Mouse (Mus musculus) hindbrain, embryonic 16.5 days (tissue): ENCODE data around the gene Nell2. TPM values are rescaled to one million over a fixed set of nuclear protein-coding genes. Genes with fewer than 3 reads are reported as not detected.

Experiments
- ATAC-seq: fragments of 200-750 bp; cut with Nextera tagmentation; 2 replicates; pipeline ENCODE4 v1.8.0; 2017; ENCODE audit warnings: moderate TSS enrichment, moderate library complexity
- H3K27ac ChIP-seq: fragments of 300-500 bp; sonication (generic); 2 replicates; pipeline ENCODE4 v1.5.1; 2014; ENCODE audit warnings: low read depth, mild to moderate bottlenecking, control low read depth, low read length, moderate library complexity
- H3K27me3 ChIP-seq: fragments of 300-500 bp; sonication (generic); replicated peaks from 2 replicates; pipeline ENCODE4 v1.6.1; 2014; ENCODE audit warnings: low read length; ENCODE audit not compliant: control insufficient read depth, insufficient read depth
- H3K36me3 ChIP-seq: fragments of 300-500 bp; sonication (generic); 2 replicates; pipeline ENCODE4 v1.6.1; 2014; ENCODE audit warnings: mild to moderate bottlenecking, low read length, moderate library complexity, mixed read lengths; ENCODE audit not compliant: control insufficient read depth, insufficient read depth
- H3K4me1 ChIP-seq: fragments of 300-500 bp; sonication (generic); 2 replicates; pipeline ENCODE4 v1.6.1; 2014; ENCODE audit warnings: low read depth, low read length; ENCODE audit not compliant: control insufficient read depth, insufficient read depth
- H3K4me2 ChIP-seq: fragments of 300-500 bp; sonication (generic); 2 replicates; pipeline ENCODE4 v1.6.1; 2014; ENCODE audit warnings: mild to moderate bottlenecking, low read length, control low read depth, moderate library complexity
- H3K4me3 ChIP-seq: fragments of 300-500 bp; sonication (generic); 2 replicates; pipeline ENCODE4 v1.5.1; 2014; ENCODE audit warnings: mild to moderate bottlenecking, low read length, control low read depth, moderate library complexity
- H3K9ac ChIP-seq: fragments of 300-500 bp; sonication (generic); 2 replicates; pipeline ENCODE4 v1.6.1; 2014; ENCODE audit warnings: low read depth, mild to moderate bottlenecking, control low read depth, low read length, moderate library complexity
- H3K9me3 ChIP-seq: fragments of 300-500 bp; sonication (generic); 2 replicates; pipeline ENCODE4 v1.6.1; 2014; ENCODE audit warnings: mild to moderate bottlenecking, low read length, moderate library complexity; ENCODE audit not compliant: control insufficient read depth
- WGBS: fragments of 180-500 bp; shearing (Covaris S2); extraction: QIAGEN DNeasy Blood & Tissue Kit; methylation state at CpG from one replicate; pipeline ENCODE4 v1.1.7; 2014; 5-methylcytosine and 5-hydroxymethylcytosine counted together
- polyA plus RNA-seq: library from polyadenylated mRNA; unstranded; fragments of >200 nt; fragmentation: Nextera tagmentation; extraction: Ambion mirVana; gene quantifications from 2 replicates; pipeline ENCODE4 v1.2.1, GENCODE M21; 2015

Nell2 gene
- polyA plus RNA-seq, 1 experiment from 2014 or later: 181 TPM

- H3K9me3 ChIP-seq: no peaks in the 10 kb centered on the region
- H3K4me3 ChIP-seq: no peak overlapping the region
- no peaks in the 10 kb centered on the region for H3K36me3 ChIP-seq
- no peak overlapping the region for H3K27ac ChIP-seq
- ATAC-seq: no peak
- H3K27me3 ChIP-seq: no peaks in the 10 kb centered on the region
- H3K9ac ChIP-seq: no peak overlapping the region
- no peak overlapping the region for H3K4me2 ChIP-seq
- H3K4me1 ChIP-seq: peaks cover 8% of the 10 kb centered on the region
- 55% methylated on average over 4 of the region's 4 CpGs for WGBS
Observed at GRCm38 (mm10) chr15:95333229-95333628, 195.1 kb downstream of the Nell2 start.

DNA sequence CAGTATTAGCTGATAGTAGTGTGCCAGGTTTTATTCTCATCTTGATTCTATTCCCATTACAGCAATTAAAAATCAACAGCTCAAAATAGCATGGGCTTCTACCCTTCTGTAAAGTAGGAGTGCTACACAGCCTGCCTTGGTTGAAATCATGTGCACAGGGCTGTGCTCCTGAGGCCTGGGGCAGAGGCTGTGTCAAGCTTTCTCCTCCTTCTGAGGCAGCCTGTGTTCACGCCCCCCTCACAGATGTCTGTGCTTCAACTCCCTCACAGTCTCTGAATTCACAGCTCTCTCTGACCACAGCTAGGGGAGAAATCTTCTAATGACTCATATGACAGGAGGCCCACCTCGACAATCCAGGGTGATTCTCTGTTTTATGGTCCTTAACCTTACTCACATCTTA lies 197.4 kb downstream of the Nell2 start:
- WGBS: 81% methylated on average over 2 of the region's 2 CpGs
- no peak overlapping the region for H3K27ac ChIP-seq
- H3K9me3 ChIP-seq: no peaks in the 10 kb centered on the region
- ATAC-seq: no peak
- no peak overlapping the region for H3K4me2 ChIP-seq
- no peaks in the 10 kb centered on the region for H3K27me3 ChIP-seq
- no peaks in the 10 kb centered on the region for H3K36me3 ChIP-seq
- no peak overlapping the region for H3K9ac ChIP-seq
- peaks cover 8% of the 10 kb centered on the region for H3K4me1 ChIP-seq
- no peak overlapping the region for H3K4me3 ChIP-seq

GRCm38 (mm10) chr15:95322744-95323143 lies 205.6 kb downstream of the Nell2 start:
- Histone ChIP-seq H3K9me3 (no peaks in the 10 kb centered on the region), H3K27ac (no peak overlapping the region), H3K27me3 (no peaks in the 10 kb centered on the region), H3K4me1 (no peaks in the 10 kb centered on the region), H3K4me2 (no peak overlapping the region), H3K36me3 (no peaks in the 10 kb centered on the region), H3K9ac (no peak overlapping the region), H3K4me3 (no peak overlapping the region)
- ATAC-seq: no peak
- WGBS: 94% methylated on average over 2 of the region's 2 CpGs

DNA sequence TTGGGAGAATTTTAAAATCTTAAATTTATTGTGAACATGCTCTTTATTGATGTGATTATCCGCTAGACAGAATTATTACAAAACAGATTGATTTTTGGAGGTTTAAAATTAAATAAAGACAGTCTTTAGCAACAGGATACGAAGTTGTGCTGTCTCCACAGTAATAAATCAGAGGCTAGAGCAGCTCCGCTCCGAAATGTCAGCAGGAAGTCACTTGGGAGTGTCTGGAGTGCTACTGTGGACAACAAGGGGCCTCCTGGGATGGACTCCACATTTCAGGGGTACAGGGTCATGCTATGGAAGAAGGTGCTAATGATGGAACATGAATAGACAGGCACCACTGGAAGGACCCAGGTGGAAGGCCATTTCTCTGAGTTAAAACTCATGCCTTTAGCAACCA lies 211.7 kb downstream of the Nell2 start:
- Histone ChIP-seq H3K27ac (no peak overlapping the region), H3K4me2 (no peak overlapping the region), H3K36me3 (no peaks in the 10 kb centered on the region), H3K4me1 (peaks cover 8% of the 10 kb centered on the region), H3K27me3 (no peaks in the 10 kb centered on the region), H3K4me3 (no peak overlapping the region), H3K9me3 (no peaks in the 10 kb centered on the region), H3K9ac (no peak overlapping the region)
- WGBS: 55% methylated on average over 4 of the region's 4 CpGs
- no peak for ATAC-seq

- H3K4me2 ChIP-seq: no peak overlapping the region
- no peak overlapping the region for H3K9ac ChIP-seq
- no peaks in the 10 kb centered on the region for H3K9me3 ChIP-seq
- H3K4me1 ChIP-seq: peaks cover 8% of the 10 kb centered on the region
- WGBS: 81% methylated on average over 5 of the region's 5 CpGs
- no peaks in the 10 kb centered on the region for H3K27me3 ChIP-seq
- no peak overlapping the region for H3K4me3 ChIP-seq
- no peaks in the 10 kb centered on the region for H3K36me3 ChIP-seq
- no peak for ATAC-seq
- H3K27ac ChIP-seq: no peak overlapping the region
Observed at GRCm38 (mm10) chr15:95314808-95315145, 213.6 kb downstream of the Nell2 start.

DNA sequence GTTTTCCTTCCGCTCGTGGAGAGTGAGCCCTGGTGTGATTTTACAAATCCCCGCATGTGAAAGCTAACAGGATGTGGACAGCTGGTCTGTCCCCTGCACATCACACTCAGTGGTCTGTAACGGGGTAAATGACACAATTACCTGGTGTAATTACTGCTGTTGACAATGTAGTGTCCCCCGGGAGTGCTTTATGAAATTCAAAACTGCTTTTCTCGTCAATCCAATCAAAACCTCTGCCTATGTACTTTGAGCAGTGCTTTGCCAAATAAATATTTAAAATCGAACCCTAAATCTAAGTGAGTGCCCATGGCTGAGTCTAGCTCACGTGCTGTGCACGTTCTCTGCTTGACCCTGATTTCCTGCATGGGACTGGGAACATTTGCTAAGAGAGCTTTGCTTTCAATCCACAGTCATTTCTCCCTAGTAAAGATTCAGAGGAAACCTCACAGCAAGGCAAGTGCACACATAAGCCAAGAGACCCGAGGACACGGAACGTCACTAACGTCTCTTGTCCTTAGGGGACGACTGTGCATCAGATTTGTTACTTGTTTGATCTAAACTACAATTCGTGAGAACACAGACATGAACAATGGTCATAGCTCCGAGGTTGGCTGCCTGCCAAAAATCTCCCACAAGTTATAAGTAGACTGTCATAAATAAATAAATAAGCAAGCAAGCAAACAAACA lies 214.1 kb downstream of the Nell2 start:
- Histone ChIP-seq H3K4me1 (peaks cover 8% of the 10 kb centered on the region), H3K36me3 (no peaks in the 10 kb centered on the region), H3K27ac (peak overlapping the region; percentile 40), H3K9me3 (no peaks in the 10 kb centered on the region), H3K4me2 (peak overlapping the region; percentile 22; the same call in 1 of the 2 replicates), H3K9ac (no peak overlapping the region), H3K4me3 (no peak overlapping the region), H3K27me3 (no peaks in the 10 kb centered on the region)
- peak; percentile 68 for ATAC-seq
- 21% methylated on average over 16 of the region's 16 CpGs for WGBS

DNA sequence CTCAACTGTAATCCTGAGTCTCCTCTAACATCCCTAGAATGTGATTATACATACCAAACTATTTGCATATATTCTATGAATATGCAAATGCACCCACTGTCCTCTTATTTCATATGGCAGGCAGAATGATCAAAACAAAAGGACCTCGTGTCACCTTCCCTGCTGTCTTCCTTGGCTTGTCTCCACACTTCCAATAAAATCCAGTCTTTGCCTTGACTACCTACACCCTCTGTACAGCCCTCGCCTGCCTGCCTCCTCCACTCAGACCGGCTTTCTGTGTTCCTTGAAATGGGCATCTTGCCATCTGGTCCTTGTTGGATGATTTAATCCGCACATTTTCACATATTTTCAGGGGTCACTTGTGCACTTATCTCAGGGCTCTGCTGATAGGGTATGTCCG lies 215.1 kb downstream of the Nell2 start:
- H3K4me3 ChIP-seq: no peak overlapping the region
- H3K4me2 ChIP-seq: no peak overlapping the region
- peak; percentile 58; the same call in 1 of the 2 replicates for ATAC-seq
- H3K27me3 ChIP-seq: no peaks in the 10 kb centered on the region
- no peaks in the 10 kb centered on the region for H3K9me3 ChIP-seq
- H3K4me1 ChIP-seq: peaks cover 8% of the 10 kb centered on the region
- H3K9ac ChIP-seq: no peak overlapping the region; the same call in 1 of the 2 replicates
- no peaks in the 10 kb centered on the region for H3K36me3 ChIP-seq
- WGBS: 30% methylated on average over 5 of the region's 5 CpGs
- H3K27ac ChIP-seq: no peak overlapping the region

DNA sequence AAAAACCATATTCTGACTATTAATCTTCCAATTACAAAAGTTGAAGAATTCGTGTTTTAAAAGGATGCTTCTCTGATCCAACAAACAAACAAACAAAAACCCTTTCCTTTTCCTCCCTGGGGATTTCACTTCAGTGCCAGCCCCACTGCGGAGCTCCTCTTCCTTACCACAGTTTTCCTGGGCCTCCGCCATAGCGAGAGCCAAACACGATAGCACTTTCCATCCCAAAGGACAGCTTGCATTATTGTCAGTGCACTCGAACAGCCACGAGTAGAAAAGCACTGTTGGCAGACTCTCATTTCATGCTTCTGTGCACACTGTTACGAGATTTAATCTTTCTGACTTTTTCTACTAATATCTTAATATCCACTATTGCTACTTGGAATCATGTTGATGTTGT lies 224.3 kb downstream of the Nell2 start:
- Histone ChIP-seq H3K9ac (no peak overlapping the region), H3K9me3 (no peaks in the 10 kb centered on the region), H3K4me3 (no peak overlapping the region), H3K4me2 (no peak overlapping the region), H3K27ac (no peak overlapping the region), H3K27me3 (no peaks in the 10 kb centered on the region), H3K4me1 (no peaks in the 10 kb centered on the region), H3K36me3 (no peaks in the 10 kb centered on the region)
- 45% methylated on average over 8 of the region's 8 CpGs for WGBS
- no peak for ATAC-seq

DNA sequence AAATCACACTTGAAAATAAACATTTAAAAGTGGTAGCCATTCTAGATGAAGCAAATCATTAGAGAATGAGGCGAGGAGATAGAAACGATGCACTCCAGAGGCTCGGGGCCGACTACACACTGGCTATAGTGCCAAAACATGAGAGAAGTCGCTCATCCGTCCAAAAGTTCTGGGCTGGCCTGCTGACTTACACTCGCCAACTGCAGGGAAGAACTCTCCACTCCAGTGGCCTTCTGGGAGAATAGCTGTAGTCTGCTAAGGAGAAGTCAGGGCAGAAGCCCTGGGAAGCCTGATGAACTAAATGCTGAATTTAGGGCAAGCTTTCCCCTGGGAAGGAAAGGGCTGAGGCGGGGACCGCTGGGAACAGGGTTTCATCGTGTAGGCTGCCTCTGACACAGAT lies 231.8 kb downstream of the Nell2 start:
- H3K36me3 ChIP-seq: no peaks in the 10 kb centered on the region
- no peaks in the 10 kb centered on the region for H3K9me3 ChIP-seq
- WGBS: 77% methylated on average over 10 of the region's 10 CpGs
- no peak overlapping the region for H3K4me3 ChIP-seq
- no peak overlapping the region for H3K9ac ChIP-seq
- ATAC-seq: no peak
- H3K27me3 ChIP-seq: no peaks in the 10 kb centered on the region
- H3K27ac ChIP-seq: no peak overlapping the region
- no peaks in the 10 kb centered on the region for H3K4me1 ChIP-seq
- no peak overlapping the region for H3K4me2 ChIP-seq

DNA sequence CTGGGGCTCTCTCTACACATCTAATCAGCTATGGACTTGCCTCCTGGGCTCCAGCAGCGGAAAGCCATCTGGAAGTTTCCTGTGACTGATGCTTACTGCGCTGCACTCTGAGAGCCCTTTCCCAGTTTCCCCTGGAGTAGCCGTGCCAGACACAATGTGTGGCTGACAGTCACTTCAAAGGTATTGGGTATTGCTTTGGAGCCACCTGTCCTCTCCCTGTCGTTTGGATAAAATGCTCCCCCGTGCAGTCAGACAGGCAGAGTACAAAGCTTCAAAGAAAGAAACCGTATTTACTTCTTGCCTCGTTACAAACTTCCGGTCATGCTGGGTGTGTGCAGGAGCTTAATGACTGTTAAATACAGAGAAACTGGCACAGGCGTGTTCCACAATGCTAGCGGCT lies 239.3 kb downstream of the Nell2 start:
- Histone ChIP-seq H3K9me3 (no peaks in the 10 kb centered on the region), H3K4me2 (no peak overlapping the region), H3K27ac (no peak overlapping the region), H3K4me1 (peaks cover 9% of the 10 kb centered on the region), H3K36me3 (no peaks in the 10 kb centered on the region), H3K4me3 (no peak overlapping the region), H3K27me3 (no peaks in the 10 kb centered on the region), H3K9ac (no peak overlapping the region)
- ATAC-seq: no peak
- 39% methylated on average over 10 of the region's 10 CpGs for WGBS
